Mouse (Mus musculus) hindbrain, postnatal 0 days (tissue): ENCODE measurements around the gene Stx3. TPM values are rescaled to one million over a fixed set of nuclear protein-coding genes. Genes with fewer than 3 reads are reported as not detected.

Experiments used
- ATAC-seq: fragments of 200-750 bp; cut with Nextera tagmentation; 2 replicates; pipeline ENCODE4 v1.8.0; 2017; ENCODE audit warnings: mild to moderate bottlenecking, moderate TSS enrichment, moderate library complexity
- DNase-seq: peaks from one replicate; pipeline ENCODE4 v3.0.0-alpha.2; 2015; ENCODE audit warnings: low spot score
- H3K27ac ChIP-seq: fragments of 300-500 bp; sonication (generic); 2 replicates; pipeline ENCODE4 v1.5.1; 2014; ENCODE audit warnings: mild to moderate bottlenecking
- H3K27me3 ChIP-seq: fragments of 300-500 bp; sonication (generic); 2 replicates; pipeline ENCODE4 v1.6.1; 2014; ENCODE audit warnings: low read length, mixed read lengths; ENCODE audit not compliant: insufficient read depth
- H3K36me3 ChIP-seq: fragments of 300-500 bp; sonication (generic); 2 replicates; pipeline ENCODE4 v1.6.1; 2014; ENCODE audit warnings: low read length, mixed read lengths; ENCODE audit not compliant: insufficient read depth
- H3K4me1 ChIP-seq: fragments of 300-500 bp; sonication (generic); 2 replicates; pipeline ENCODE4 v1.6.1; 2014; ENCODE audit warnings: antibody characterized with exemption, low read length, mixed read lengths; ENCODE audit not compliant: insufficient read depth
- H3K4me2 ChIP-seq: fragments of 300-500 bp; sonication (generic); 2 replicates; pipeline ENCODE4 v1.6.1; 2014; ENCODE audit warnings: low read depth, mild to moderate bottlenecking, low read length, moderate library complexity, mixed read lengths
- H3K4me3 ChIP-seq: fragments of 300-500 bp; sonication (generic); 2 replicates; pipeline ENCODE4 v1.5.1; 2014; ENCODE audit warnings: low read length
- H3K9ac ChIP-seq: fragments of 300-500 bp; sonication (generic); replicated peaks from 2 replicates; pipeline ENCODE4 v1.6.1; 2014; ENCODE audit warnings: mild to moderate bottlenecking, low read length, moderate library complexity, mixed read lengths
- H3K9me3 ChIP-seq: fragments of 300-500 bp; sonication (generic); 2 replicates; pipeline ENCODE4 v1.6.1; 2016; ENCODE audit warnings: low read length, mixed read lengths
- CTCF ChIP-seq: IDR thresholded peaks from 2 replicates; pipeline ENCODE4 v1.5.1; 2016; ENCODE audit warnings: antibody characterized with exemption, control low read depth, low read depth
- WGBS: fragments of 180-500 bp; shearing (Covaris S2); extraction: QIAGEN DNeasy Blood & Tissue Kit; methylation state at CpG from one replicate; pipeline ENCODE4 v1.1.7; 2014; 5-methylcytosine and 5-hydroxymethylcytosine counted together
- polyA plus RNA-seq: library from polyadenylated mRNA; unstranded; fragments of >200 nt; fragmentation: Nextera tagmentation; extraction: Ambion mirVana; gene quantifications from 2 replicates; pipeline ENCODE4 v1.2.1, GENCODE M21; 2015
- total RNA-seq: library from RNA; depleted of rRNA; stranded (reverse); fragments of >200 nt; gene quantifications from 2 replicates; pipeline ENCODE4 v1.2.3, GENCODE M21; 2014

Stx3 gene
- total and polyA plus RNA-seq, 2 experiments from 2014 or later = 16.0 to 25.5 TPM

GRCm38 (mm10) chr19:11777191-11777865 lies 41.9 kb downstream of the Stx3 start:
- Histone ChIP-seq H3K27me3 (no peaks in the 10 kb centered on the region), H3K27ac (no peak overlapping the region), H3K4me2 (no peak overlapping the region), H3K4me1 (no peaks in the 10 kb centered on the region), H3K9ac (no peak overlapping the region), H3K36me3 (peaks cover 21% of the 10 kb centered on the region), H3K4me3 (no peak overlapping the region), H3K9me3 (no peaks in the 10 kb centered on the region)
- peak; percentile 76 for ATAC-seq
- 61% methylated on average over 7 of the region's 7 CpGs for WGBS
- peak; percentile 84 for DNase-seq
- peak; percentile 83 for TF ChIP-seq CTCF

- H3K4me2 ChIP-seq = peak within 1 kb of the TSS; percentile 80
- no peaks in the 10 kb centered on the region for H3K9me3 ChIP-seq
- peaks cover 18% of the 10 kb centered on the region for H3K36me3 ChIP-seq
- 0 out of 2 replicates have a peak, but pooled peaks cover 4% of the 10 kb centered on the region for H3K4me1 ChIP-seq
- under 1% methylated on average over 30 of the region's 30 CpGs for whole genome bisulfite sequencing
- H3K27ac ChIP-seq = peak within 1 kb of the TSS; percentile 61
- H3K27me3 ChIP-seq = no peaks in the 10 kb centered on the region
- no peak; the same call in 1 of the 2 replicates for TF ChIP-seq CTCF
- DNase-seq = peak; percentile 97
- peak within 1 kb of the TSS; percentile 65 for H3K4me3 ChIP-seq
- H3K9ac ChIP-seq = peak within 1 kb of the TSS; percentile 65
- peak; percentile 95 for ATAC-seq
These were observed 48.9 kb downstream of the Stx3 start, which contains the start of gene Mrpl16 for GRCm38 (mm10) chr19:11770205-11770892. Gene Mrpl16, plus strand, starts transcription at chr19:11770391.

DNA sequence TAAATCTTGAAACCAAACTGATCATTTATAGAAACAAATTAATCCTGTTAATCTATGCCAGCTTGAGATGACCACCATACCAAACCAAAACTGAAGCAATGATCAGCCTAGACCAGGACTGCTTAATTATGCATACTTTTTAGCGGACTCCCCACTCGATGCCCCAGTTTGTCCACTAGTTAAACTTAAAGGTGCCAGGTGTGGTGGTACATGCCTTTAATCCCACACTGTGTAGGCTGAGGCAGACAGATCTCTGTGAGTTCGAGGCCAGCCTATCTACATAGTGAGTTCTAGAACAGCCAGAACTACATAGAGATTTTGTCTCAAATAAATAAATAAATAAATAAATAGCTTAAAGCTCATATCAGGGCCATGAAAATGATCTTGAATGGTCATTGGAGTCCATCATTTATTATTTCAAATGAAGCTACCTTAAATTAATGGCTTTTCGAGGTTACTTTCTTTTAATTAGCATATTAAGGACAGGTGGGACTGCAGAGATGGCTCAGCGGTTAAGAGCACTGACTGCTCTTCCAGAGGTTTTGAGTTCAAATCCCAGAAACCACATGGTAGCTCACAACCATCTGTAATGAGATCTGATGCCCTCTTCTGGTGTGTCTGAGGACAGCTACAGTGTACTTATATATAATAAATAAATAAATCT lies 49.8 kb downstream of the Stx3 start:
- no peak for DNase-seq
- Histone ChIP-seq H3K4me2 (peak overlapping the region; percentile 80), H3K9ac (no peak overlapping the region), H3K27me3 (no peaks in the 10 kb centered on the region), H3K9me3 (no peaks in the 10 kb centered on the region), H3K36me3 (peaks cover 12% of the 10 kb centered on the region), H3K27ac (no peak overlapping the region), H3K4me3 (peak overlapping the region; percentile 65), H3K4me1 (0 out of 2 replicates have a peak, but pooled peaks cover 4% of the 10 kb centered on the region)
- 87% methylated on average over 5 of the region's 5 CpGs for WGBS
- no peak for TF ChIP-seq CTCF
- 0 out of 2 replicates have a peak, but pooled peaks have one; percentile 11 for ATAC-seq

GRCm38 (mm10) chr19:11768163-11768562 lies 51.0 kb downstream of the Stx3 start:
- Histone ChIP-seq H3K4me1 (0 out of 2 replicates have a peak, but pooled peaks cover 4% of the 10 kb centered on the region), H3K36me3 (no peaks in the 10 kb centered on the region), H3K4me3 (no peak overlapping the region), H3K27me3 (no peaks in the 10 kb centered on the region), H3K9me3 (no peaks in the 10 kb centered on the region), H3K4me2 (no peak overlapping the region), H3K27ac (no peak overlapping the region), H3K9ac (no peak overlapping the region)
- WGBS = 12% methylated on average over 3 of the region's 3 CpGs
- peak; percentile 85 for TF ChIP-seq CTCF
- no peak for ATAC-seq
- peak; percentile 85 for DNase-seq

GRCm38 (mm10) chr19:11766413-11766812 lies 52.8 kb downstream of the Stx3 start:
- DNase-seq (no peak), ATAC-seq (no peak)
- Histone ChIP-seq H3K9me3 (no peaks in the 10 kb centered on the region), H3K4me3 (no peak overlapping the region), H3K9ac (no peak overlapping the region), H3K4me1 (0 out of 2 replicates have a peak, but pooled peaks cover 4% of the 10 kb centered on the region), H3K36me3 (no peaks in the 10 kb centered on the region), H3K27me3 (no peaks in the 10 kb centered on the region), H3K27ac (no peak overlapping the region), H3K4me2 (no peak overlapping the region)
- 64% methylated on average over 4 of the region's 4 CpGs for WGBS
- no peak for TF ChIP-seq CTCF

- TF ChIP-seq CTCF = peak; percentile 35; the same call in 1 of the 2 replicates
- H3K9me3 ChIP-seq = no peaks in the 10 kb centered on the region
These were observed 54.1 kb downstream of the Stx3 start for GRCm38 (mm10) chr19:11765059-11765458.

More at GRCm38 (mm10) chr19:11765059-11765458, 54.1 kb downstream of the Stx3 start:
- Histone ChIP-seq H3K9ac (no peak overlapping the region), H3K27me3 (no peaks in the 10 kb centered on the region), H3K36me3 (no peaks in the 10 kb centered on the region), H3K27ac (no peak overlapping the region), H3K4me2 (no peak overlapping the region), H3K4me1 (no peaks in the 10 kb centered on the region), H3K4me3 (no peak overlapping the region)
- DNase-seq (peak; percentile 32), ATAC-seq (no peak)
- 83% methylated on average over 3 of the region's 3 CpGs for WGBS
